In genomic region chr13:30697880-30698279, GRCm38 (mm10) we compare ENCODE assay signal across 20 mouse cellular contexts. TPM values are rescaled to one million over a fixed set of nuclear protein-coding genes. Genes with fewer than 3 reads are reported as not detected.
DNase-seq lines count a peak whose midpoint lies in the region; ATAC-seq lines count a peak whose summit lies in the region.
"Had no signal": no experiment of that assay in that cellular context is flagged by ENCODE, and none has a peak within 500 bp of the region (broad histone marks: within the 10 kb centered on the region; RNA-seq: fewer than 3 reads in every experiment).

No protein-coding gene starts in this region.

- no peaks in the 10 kb centered on the region for H3K27me3 ChIP-seq in hindbrain, embryonic 11.5 days (ENCODE audit: control insufficient read depth, insufficient read depth, low read length)
- H3K27me3 ChIP-seq: embryonic facial prominence, embryonic 12.5 days; forebrain, embryonic 15.5 days; hindbrain, embryonic 15.5 days had no signal

- 91% methylated on average over 5 of the region's 5 CpGs for WGBS in hindbrain, embryonic 11.5 days

- no peaks in the 10 kb centered on the region for H3K9me3 ChIP-seq in hindbrain, embryonic 11.5 days (ENCODE audit: control insufficient read depth, low read length)
- H3K9me3 ChIP-seq: embryonic facial prominence, embryonic 12.5 days; forebrain, embryonic 15.5 days; hindbrain, embryonic 10.5 days; hindbrain, embryonic 15.5 days had no signal

- H3K27ac ChIP-seq in hindbrain, embryonic 11.5 days (ENCODE audit: low read depth, low read length) = no peak overlapping the region
- H3K27ac ChIP-seq: embryonic facial prominence, embryonic 12.5 days; forebrain, embryonic 15.5 days; hindbrain, embryonic 10.5 days; hindbrain, embryonic 15.5 days had no signal

- intact Hi-C loops in heart, postnatal 36 days (cut with DNase I) = no loop called here

- H3K4me1 ChIP-seq in hindbrain, embryonic 11.5 days (replicated peaks; ENCODE audit: control insufficient read depth, insufficient read depth, low read length) = no peaks in the 10 kb centered on the region
- H3K4me1 ChIP-seq: embryonic facial prominence, embryonic 12.5 days; forebrain, embryonic 15.5 days; hindbrain, embryonic 10.5 days; hindbrain, embryonic 15.5 days had no signal

- no peak overlapping the region for H3K4me2 ChIP-seq in hindbrain, embryonic 11.5 days (replicated peaks; ENCODE audit: low read depth, low read length)
- H3K4me2 ChIP-seq: embryonic facial prominence, embryonic 12.5 days; forebrain, embryonic 15.5 days; hindbrain, embryonic 15.5 days had no signal

- no peak overlapping the region for H3K4me3 ChIP-seq in hindbrain, embryonic 11.5 days (ENCODE audit: low read depth, low read length)
- H3K4me3 ChIP-seq: embryonic facial prominence, embryonic 12.5 days; forebrain, embryonic 15.5 days; hindbrain, embryonic 10.5 days; hindbrain, embryonic 15.5 days had no signal

- H3K36me3 ChIP-seq in hindbrain, embryonic 11.5 days (ENCODE audit: control insufficient read depth, insufficient read depth, low read length) = no peaks in the 10 kb centered on the region
- H3K36me3 ChIP-seq: embryonic facial prominence, embryonic 12.5 days; forebrain, embryonic 15.5 days; hindbrain, embryonic 10.5 days had no signal

- DNase-seq in heart, adult 11 months = peak; percentile 93
- DNase-seq in heart, postnatal 36 days = no peak
- peak; percentile 23 for DNase-seq in lung, postnatal 25 days (ENCODE audit: low spot score)
- no peak for DNase-seq in lung, postnatal 4 days
- DNase-seq in hindbrain, embryonic 11.5 days (ENCODE audit: low spot score) = no peak
- no peak for DNase-seq in urinary bladder, postnatal 36 days (ENCODE audit: low spot score in 2 of 2)
- DNase-seq: adrenal gland, postnatal 10 days; cerebellum, adult 18-20 months; cerebellum, postnatal 10 days; gastrocnemius, postnatal 25 days; heart, postnatal 10 days had no signal

- no peak overlapping the region for H3K9ac ChIP-seq in hindbrain, embryonic 11.5 days (ENCODE audit: low read depth, low read length)
- H3K9ac ChIP-seq: embryonic facial prominence, embryonic 12.5 days; forebrain, embryonic 15.5 days; hindbrain, embryonic 15.5 days had no signal

- peak; percentile 55 for ATAC-seq in granulocyte monocyte progenitor cell, adult 5-6 weeks (replicated peaks; ENCODE audit: poor library complexity, severe bottlenecking)
- peak; percentile 66 for ATAC-seq in megakaryocyte progenitor cell, adult 5-6 weeks (replicated peaks; ENCODE audit: poor library complexity)
- ATAC-seq in hindbrain, embryonic 11.5 days (ENCODE audit: low FRiP score) = no peak
- ATAC-seq: forebrain, embryonic 15.5 days; intestine, embryonic 16.5 days had no signal

RNA-seq across cellular contexts. Expression of gene Dusp22, which starts 38.1 kb away (rescaled TPM):
- 10 to 100 TPM; 21.9 to 26.1 TPM for total RNA-seq in heart, postnatal 36 days (2021)
- total RNA-seq in granulocyte monocyte progenitor cell, adult 5-6 weeks (2014; fragmentation: Nextera tagmentation) = 3.7 and 11.7 TPM in 2 replicates
- total RNA-seq in granulocyte monocyte progenitor cell, adult 5-6 weeks (2017) = 0.73 and 1.6 TPM in 2 replicates
- 1.9 and 5.2 TPM in 2 replicates for total RNA-seq in megakaryocyte progenitor cell, adult 5-6 weeks (2015)
- total RNA-seq in megakaryocyte progenitor cell, adult 5-6 weeks (2017) = 2.5 and 4.2 TPM in 2 replicates
- polyA plus RNA-seq in hindbrain, embryonic 11.5 days (2014; fragmentation: Nextera tagmentation; extraction: Ambion mirVana) = 17.0 and 19.0 TPM in 2 replicates
- total RNA-seq: MEL had no signal

RNA-seq across cellular contexts. Expression of gene Irf4, which starts 51.1 kb away (rescaled TPM):
- total RNA-seq in heart, postnatal 36 days (2021) = 1 to 10 TPM; 1.2 to 1.7 TPM
- total RNA-seq in granulocyte monocyte progenitor cell, adult 5-6 weeks (2014; fragmentation: Nextera tagmentation) = not detected in 2 replicates
- 0.26 and 0.36 TPM in 2 replicates for total RNA-seq in granulocyte monocyte progenitor cell, adult 5-6 weeks (2017)
- 0.05 and 0.47 TPM in 2 replicates for total RNA-seq in megakaryocyte progenitor cell, adult 5-6 weeks (2015)
- total RNA-seq in megakaryocyte progenitor cell, adult 5-6 weeks (2017) = 0.07 and 0.29 TPM in 2 replicates
- polyA plus RNA-seq in hindbrain, embryonic 11.5 days (2014; fragmentation: Nextera tagmentation; extraction: Ambion mirVana) = 0.03 and 0.06 TPM in 2 replicates
- total RNA-seq: MEL had no signal
- polyA plus RNA-seq: C2C12; hindbrain, embryonic 10.5 days had no signal

Comparison
In these comparisons a context has a peak if more than half of its experiments do, and no peak if none do; other contexts are left out.
1. DNase-seq: peak in heart, adult 11 months (single experiment) and lung, postnatal 25 days (single experiment); none in heart, postnatal 36 days (0 of 2), lung, postnatal 4 days (0 of 2), hindbrain, embryonic 11.5 days (single experiment) and urinary bladder, postnatal 36 days (0 of 2).